Mouse (Mus musculus) limb, embryonic 10.5 days (tissue): ENCODE measurements around the gene Kazn. TPM values are rescaled to one million over a fixed set of nuclear protein-coding genes. Genes with fewer than 3 reads are reported as not detected.

Source experiments
- DNase-seq: peaks from one replicate; pipeline ENCODE4 v3.0.0-alpha.2; 2017; ENCODE audit warnings: low spot score
- H3K27ac ChIP-seq: fragments of 300-500 bp; sonication (generic); 2 replicates; pipeline ENCODE4 v1.5.1; 2016; ENCODE audit warnings: mild to moderate bottlenecking
- H3K27me3 ChIP-seq: fragments of 300-500 bp; sonication (generic); 2 replicates; pipeline ENCODE4 v1.6.1; 2016; ENCODE audit warnings: low read depth, mild to moderate bottlenecking; ENCODE audit not compliant: poor library complexity, severe bottlenecking
- H3K36me3 ChIP-seq: fragments of 300-500 bp; sonication (generic); 2 replicates; pipeline ENCODE4 v1.6.1; 2016; ENCODE audit warnings: mild to moderate bottlenecking, moderate library complexity
- H3K4me1 ChIP-seq: fragments of 300-500 bp; sonication (generic); 2 replicates; pipeline ENCODE4 v1.6.1; 2016
- H3K4me3 ChIP-seq: fragments of 300-500 bp; sonication (generic); 2 replicates; pipeline ENCODE4 v1.5.1; 2016; ENCODE audit warnings: mild to moderate bottlenecking, moderate library complexity
- H3K9me3 ChIP-seq: fragments of 300-500 bp; sonication (generic); replicated peaks from 2 replicates; pipeline ENCODE4 v1.6.1; 2016; ENCODE audit warnings: mild to moderate bottlenecking
- WGBS: fragments of 180-500 bp; shearing (Covaris S2); methylation state at CpG from one replicate; pipeline ENCODE4 v1.1.7; 2016; 5-methylcytosine and 5-hydroxymethylcytosine counted together
- polyA plus RNA-seq: library from polyadenylated mRNA; unstranded; fragments of >200 nt; fragmentation: Nextera tagmentation; extraction: Ambion mirVana; gene quantifications from 2 replicates; pipeline ENCODE4 v1.2.1, GENCODE M21; 2016

Gene Kazn
- polyA plus RNA-seq, 1 experiment from 2014 or later = 9.3 TPM

GRCm38 (mm10) chr4:142059841-142060193 lies 179.4 kb downstream of the Kazn start:
- 94% methylated on average over 8 of the region's 8 CpGs for WGBS
- H3K27me3 ChIP-seq = no peaks in the 10 kb centered on the region; the same call in 1 of the 2 replicates
- H3K4me1 ChIP-seq = peaks cover 37% of the 10 kb centered on the region
- peak overlapping the region; percentile 84; the same call in 1 of the 2 replicates for H3K27ac ChIP-seq
- no peaks in the 10 kb centered on the region for H3K36me3 ChIP-seq
- no peaks in the 10 kb centered on the region for H3K9me3 ChIP-seq
- no peak for DNase-seq
- H3K4me3 ChIP-seq = no peak overlapping the region

- WGBS = 89% methylated on average over 13 of the region's 13 CpGs
- no peaks in the 10 kb centered on the region for H3K36me3 ChIP-seq
- 0 out of 2 replicates have a peak overlapping the region, but pooled peaks have one; percentile 34 for H3K27ac ChIP-seq
- DNase-seq = no peak
- H3K4me1 ChIP-seq = peaks cover 35% of the 10 kb centered on the region
- H3K9me3 ChIP-seq = no peaks in the 10 kb centered on the region
- no peaks in the 10 kb centered on the region; the same call in 1 of the 2 replicates for H3K27me3 ChIP-seq
- no peak overlapping the region for H3K4me3 ChIP-seq
These were observed 179.9 kb downstream of the Kazn start for GRCm38 (mm10) chr4:142059113-142059840.

- H3K4me1 ChIP-seq = peaks cover 45% of the 10 kb centered on the region
- H3K27me3 ChIP-seq = no peaks in the 10 kb centered on the region; the same call in 1 of the 2 replicates
- no peak overlapping the region for H3K4me3 ChIP-seq
- no peak for DNase-seq
- WGBS = 87% methylated on average over 22 of the region's 22 CpGs
- H3K27ac ChIP-seq = peak overlapping the region; percentile 14; the same call in 1 of the 2 replicates
- no peaks in the 10 kb centered on the region for H3K36me3 ChIP-seq
- no peaks in the 10 kb centered on the region for H3K9me3 ChIP-seq
These were observed 181.5 kb downstream of the Kazn start for GRCm38 (mm10) chr4:142057529-142058216.

GRCm38 (mm10) chr4:142055600-142055999 lies 183.6 kb downstream of the Kazn start:
- H3K27ac ChIP-seq = no peak overlapping the region
- DNase-seq = no peak
- WGBS = 85% methylated on average over 8 of the region's 8 CpGs

GRCm38 (mm10) chr4:142054580-142054979 lies 184.6 kb downstream of the Kazn start:
- no peak for DNase-seq
- Histone ChIP-seq H3K4me1 (peaks cover 41% of the 10 kb centered on the region), H3K36me3 (no peaks in the 10 kb centered on the region), H3K4me3 (no peak overlapping the region), H3K27ac (no peak overlapping the region), H3K9me3 (no peaks in the 10 kb centered on the region), H3K27me3 (no peaks in the 10 kb centered on the region)
- 91% methylated on average over 11 of the region's 11 CpGs for WGBS

More at GRCm38 (mm10) chr4:142055600-142055999, 183.6 kb downstream of the Kazn start:
- Histone ChIP-seq H3K4me1 (peaks cover 43% of the 10 kb centered on the region), H3K36me3 (no peaks in the 10 kb centered on the region), H3K4me3 (no peak overlapping the region), H3K9me3 (no peaks in the 10 kb centered on the region), H3K27me3 (no peaks in the 10 kb centered on the region)

GRCm38 (mm10) chr4:142053661-142054448 lies 185.3 kb downstream of the Kazn start:
- no peak for DNase-seq
- peak overlapping the region; percentile 25; the same call in 1 of the 2 replicates for H3K27ac ChIP-seq
- WGBS = 59% methylated on average over 9 of the region's 9 CpGs
- no peaks in the 10 kb centered on the region for H3K36me3 ChIP-seq
- H3K9me3 ChIP-seq = no peaks in the 10 kb centered on the region
- no peak overlapping the region for H3K4me3 ChIP-seq
- no peaks in the 10 kb centered on the region for H3K27me3 ChIP-seq
- H3K4me1 ChIP-seq = peaks cover 46% of the 10 kb centered on the region

GRCm38 (mm10) chr4:142053261-142053660 lies 185.9 kb downstream of the Kazn start:
- Histone ChIP-seq H3K4me3 (no peak overlapping the region), H3K36me3 (no peaks in the 10 kb centered on the region), H3K9me3 (no peaks in the 10 kb centered on the region), H3K27me3 (no peaks in the 10 kb centered on the region), H3K27ac (peak overlapping the region; percentile 25; the same call in 1 of the 2 replicates), H3K4me1 (peaks cover 46% of the 10 kb centered on the region)
- WGBS = 64% methylated on average over 4 of the region's 4 CpGs
- DNase-seq = no peak

GRCm38 (mm10) chr4:142052391-142053132 lies 186.6 kb downstream of the Kazn start:
- Histone ChIP-seq H3K36me3 (no peaks in the 10 kb centered on the region), H3K27ac (peak overlapping the region; percentile 6), H3K27me3 (no peaks in the 10 kb centered on the region), H3K4me1 (peaks cover 43% of the 10 kb centered on the region), H3K4me3 (peak overlapping the region; percentile 12; the same call in 1 of the 2 replicates), H3K9me3 (no peaks in the 10 kb centered on the region)
- peak; percentile 65 for DNase-seq
- 45% methylated on average over 22 of the region's 22 CpGs for WGBS

Other genes with a start within 250 kb of the Kazn start
- gene Fhad1, start 224.3 kb downstream of the Kazn start, polyA plus RNA-seq = 0.19 and 0.24 TPM in 2 replicates
- 7.0 and 10.8 TPM in 2 replicates for gene Tmem51, start 155.1 kb downstream of the Kazn start, polyA plus RNA-seq